8 mouse cellular contexts compared by ENCODE assay signal in genomic region chr7:100988092-100988491, GRCm38 (mm10). TPM values are rescaled to one million over a fixed set of nuclear protein-coding genes. Genes with fewer than 3 reads are reported as not detected.
A peak's percentile ranks its signal among the peaks of the same experiment; 100 is the strongest.
DNase-seq lines count a peak whose midpoint lies in the region; ATAC-seq and TF ChIP-seq lines count a peak whose summit lies in the region.

No protein-coding gene starts in this region.

- no peak for TF ChIP-seq POLR2A in spleen, adult 2 months (IDR thresholded peaks at IDR 0.05; ENCODE audit: low read depth, low read length)

- H3K27ac ChIP-seq in intestine, embryonic 14.5 days (ENCODE audit: low read depth): peak overlapping the region; percentile 18; the same call in 1 of the 2 replicates
- H3K27ac ChIP-seq in midbrain, embryonic 13.5 days: no peak overlapping the region
- H3K27ac ChIP-seq in spleen, adult 2 months (ENCODE audit: insufficient read depth, low read length): no peak overlapping the region

- intact Hi-C loops in left cerebral cortex, postnatal 36 days (cut with DNase I): loop anchor here (1.0 kb wide), 1 partner anchor 64 kb away; no protein-coding TSS in a partner anchor

- no peak overlapping the region for H3K9ac ChIP-seq in intestine, embryonic 14.5 days (ENCODE audit: low read length)
- H3K9ac ChIP-seq in midbrain, embryonic 13.5 days (replicated peaks): no peak overlapping the region

- H3K36me3 ChIP-seq in intestine, embryonic 14.5 days (ENCODE audit: control insufficient read depth, insufficient read depth, low read length): no peaks in the 10 kb centered on the region
- no peaks in the 10 kb centered on the region for H3K36me3 ChIP-seq in midbrain, embryonic 13.5 days
- no peaks in the 10 kb centered on the region for H3K36me3 ChIP-seq in spleen, adult 2 months (ENCODE audit: control insufficient read depth, insufficient read depth, low read length)

- peak; percentile 62 for ATAC-seq in intestine, embryonic 14.5 days (replicated peaks; ENCODE audit: low FRiP score, low TSS enrichment, low read depth)
- ATAC-seq in midbrain, embryonic 13.5 days: peak; percentile 59

- 11% methylated on average over 9 of the region's 9 CpGs for WGBS in intestine, embryonic 14.5 days
- WGBS in midbrain, embryonic 13.5 days: 21% methylated on average over 9 of the region's 9 CpGs
- WGBS in spleen, adult 2 months: 25% methylated on average over 9 of the region's 9 CpGs

- H3K4me3 ChIP-seq in intestine, embryonic 14.5 days (ENCODE audit: low read depth, low read length): no peak overlapping the region
- no peak overlapping the region for H3K4me3 ChIP-seq in midbrain, embryonic 13.5 days (replicated peaks)
- H3K4me3 ChIP-seq in spleen, adult 2 months (ENCODE audit: extremely low read depth, insufficient read depth, insufficient read length): no peak overlapping the region

- DNase-seq in left cerebral cortex, adult 18-20 months (ENCODE audit: low spot score in 2 of 2): peak; percentile 48 to 63
- DNase-seq in left cerebral cortex, adult 11 months (ENCODE audit: low spot score): no peak
- DNase-seq in cerebellum, postnatal 36 days: peak; percentile 53 to 56
- peak; percentile 48 to 71 for DNase-seq in gastrocnemius, postnatal 4 days (ENCODE audit: low spot score in 2 of 2)
- peak; percentile 87 for DNase-seq in intestine, embryonic 14.5 days (ENCODE audit: low spot score)
- peak; percentile 48 to 66 for DNase-seq in left cerebral cortex, postnatal 36 days (ENCODE audit: low spot score in 2 of 2)
- peak; percentile 41 to 55 for DNase-seq in spleen, adult 2 months (ENCODE audit: low read depth in 1 of 2, low spot score in 2 of 2)

- no peaks in the 10 kb centered on the region for H3K27me3 ChIP-seq in intestine, embryonic 14.5 days (replicated peaks; ENCODE audit: control insufficient read depth, insufficient read depth, low read length)
- no peaks in the 10 kb centered on the region for H3K27me3 ChIP-seq in midbrain, embryonic 13.5 days
- H3K27me3 ChIP-seq in spleen, adult 2 months (ENCODE audit: control insufficient read depth, insufficient read depth, low read length): no peaks in the 10 kb centered on the region

- H3K4me1 ChIP-seq in intestine, embryonic 14.5 days (replicated peaks; ENCODE audit: control insufficient read depth, insufficient read depth, low read length): peaks cover 12% of the 10 kb centered on the region
- H3K4me1 ChIP-seq in midbrain, embryonic 13.5 days (replicated peaks): peaks cover 13% of the 10 kb centered on the region
- no peaks in the 10 kb centered on the region for H3K4me1 ChIP-seq in spleen, adult 2 months (ENCODE audit: control insufficient read depth, insufficient read depth, insufficient read length)

- no peak overlapping the region; the same call in 1 of the 2 replicates for H3K4me2 ChIP-seq in intestine, embryonic 14.5 days (ENCODE audit: low read length)
- no peak overlapping the region for H3K4me2 ChIP-seq in midbrain, embryonic 13.5 days (replicated peaks)

- TF ChIP-seq CTCF in spleen, adult 2 months (IDR thresholded peaks at IDR 0.05; ENCODE audit: extremely low read depth, insufficient read depth, insufficient read length, insufficient replicate concordance): peak; percentile 61; the same call in 1 of the 2 replicates

- H3K9me3 ChIP-seq in intestine, embryonic 14.5 days (ENCODE audit: control insufficient read depth, low read length): no peaks in the 10 kb centered on the region
- H3K9me3 ChIP-seq in midbrain, embryonic 13.5 days: no peaks in the 10 kb centered on the region

RNA-seq across cellular contexts. Expression of gene P2ry6, which starts 13.6 kb away (rescaled TPM):
- 1 to 10 TPM; 2.6 to 3.0 TPM for total RNA-seq in left cerebral cortex, adult 18-20 months (2021)
- 1 to 10 TPM; 5.8 to 7.4 TPM for total RNA-seq in gastrocnemius, postnatal 4 days (2021)
- 11.1 and 11.9 TPM in 2 replicates for polyA plus RNA-seq in intestine, embryonic 14.5 days (2014; fragmentation: Nextera tagmentation; extraction: Ambion mirVana)
- 1 to 10 TPM; 3.3 to 3.8 TPM for total RNA-seq in left cerebral cortex, postnatal 36 days (2021)
- polyA plus RNA-seq in midbrain, embryonic 13.5 days (2015; fragmentation: Nextera tagmentation; extraction: Ambion mirVana): 1.9 and 2.7 TPM in 2 replicates
- polyA plus RNA-seq in spleen, adult 2 months (2012; rRNA removed): 36.0 and 46.0 TPM in 2 replicates

RNA-seq across cellular contexts. Expression of gene P2ry2, which starts 24.6 kb away (rescaled TPM):
- total RNA-seq in left cerebral cortex, adult 18-20 months (2021): 1 to 10 TPM; 1.5 to 1.6 TPM
- 10 to 100 TPM; 30.8 to 33.2 TPM for total RNA-seq in gastrocnemius, postnatal 4 days (2021)
- polyA plus RNA-seq in intestine, embryonic 14.5 days (2014; fragmentation: Nextera tagmentation; extraction: Ambion mirVana): 2.0 and 2.8 TPM in 2 replicates
- under 1 TPM; 0.57 to 0.91 TPM for total RNA-seq in left cerebral cortex, postnatal 36 days (2021)
- 0.11 and 0.14 TPM in 2 replicates for polyA plus RNA-seq in midbrain, embryonic 13.5 days (2015; fragmentation: Nextera tagmentation; extraction: Ambion mirVana)
- polyA plus RNA-seq in spleen, adult 2 months (2012; rRNA removed): 7.7 and 8.9 TPM in 2 replicates

RNA-seq across cellular contexts. Expression of gene Arhgef17, which starts 56.2 kb away (rescaled TPM):
- 100 to 1,000 TPM; 136 to 141 TPM for total RNA-seq in left cerebral cortex, adult 18-20 months (2021)
- 10 to 100 TPM; 40.4 to 43.6 TPM for total RNA-seq in gastrocnemius, postnatal 4 days (2021)
- polyA plus RNA-seq in intestine, embryonic 14.5 days (2014; fragmentation: Nextera tagmentation; extraction: Ambion mirVana): 12.9 and 14.2 TPM in 2 replicates
- 100 to 1,000 TPM; 128 to 134 TPM for total RNA-seq in left cerebral cortex, postnatal 36 days (2021)
- polyA plus RNA-seq in midbrain, embryonic 13.5 days (2015; fragmentation: Nextera tagmentation; extraction: Ambion mirVana): 5.8 and 5.9 TPM in 2 replicates
- polyA plus RNA-seq in spleen, adult 2 months (2012; rRNA removed): 12.3 and 13.5 TPM in 2 replicates

Comparison
In these comparisons a context has a peak if more than half of its experiments do, and no peak if none do; other contexts are left out.
1. RNA of gene P2ry2, which starts 24.6 kb away (total RNA-seq): 30.8 to 33.2 TPM in gastrocnemius, postnatal 4 days; 1.5 to 1.6 TPM in left cerebral cortex, adult 18-20 months and 0.57 to 0.91 TPM in left cerebral cortex, postnatal 36 days; every median in the first group is over 10 times any median in the second.